Mouse (Mus musculus): ENCODE measurements around the gene Dgat2.

GRCm38 (mm10) chr7:99224648-99225190 lies 42.2 kb upstream of the Dgat2 start:
- no peak for TF ChIP-seq CTCF (IDR thresholded peaks at IDR 0.05; ENCODE audit: low read depth)
- no peak; the same call in 1 of the 2 replicates for TF ChIP-seq EP300 (IDR thresholded peaks at IDR 0.05; ENCODE audit: low read depth)
